ENCODE assay signal across 8 mouse cellular contexts in genomic region chr13:23747892-23748288, GRCm38 (mm10). TPM values are rescaled to one million over a fixed set of nuclear protein-coding genes. Genes with fewer than 3 reads are reported as not detected.
A peak's percentile ranks its signal among the peaks of the same experiment; 100 is the strongest.
DNase-seq lines count a peak whose midpoint lies in the region; ATAC-seq and TF ChIP-seq lines count a peak whose summit lies in the region.

No protein-coding gene starts in this region.

- H3K27ac ChIP-seq in heart, embryonic 10.5 days = peak overlapping the region; percentile 98
- H3K27ac ChIP-seq in embryonic facial prominence, embryonic 11.5 days (replicated peaks; ENCODE audit: low read depth, low read length) = peak overlapping the region; percentile 99
- H3K27ac ChIP-seq in limb, embryonic 14.5 days (replicated peaks; ENCODE audit: low read depth, low read length) = peak overlapping the region; percentile 96
- no peak overlapping the region for H3K27ac ChIP-seq in cerebellum, adult 2 months (ENCODE audit: insufficient read depth, low read length)

- TF ChIP-seq POLR2A in limb, embryonic 14.5 days (IDR thresholded peaks at IDR 0.05; ENCODE audit: borderline replicate concordance, extremely low read depth, insufficient read depth, insufficient read length) = no peak
- TF ChIP-seq POLR2A in cerebellum, adult 2 months (IDR thresholded peaks at IDR 0.05; ENCODE audit: borderline replicate concordance, insufficient read depth, low read length) = no peak

- peaks cover 17% of the 10 kb centered on the region for H3K4me1 ChIP-seq in heart, embryonic 10.5 days
- H3K4me1 ChIP-seq in embryonic facial prominence, embryonic 11.5 days (ENCODE audit: control insufficient read depth, insufficient read depth, low read length) = no peaks in the 10 kb centered on the region
- peaks cover 12% of the 10 kb centered on the region; the same call in 1 of the 2 replicates for H3K4me1 ChIP-seq in limb, embryonic 14.5 days (ENCODE audit: control insufficient read depth, insufficient read depth, low read length)
- H3K4me1 ChIP-seq in cerebellum, adult 2 months (ENCODE audit: control insufficient read depth, insufficient read depth, low read length) = no peaks in the 10 kb centered on the region

- H3K9ac ChIP-seq in embryonic facial prominence, embryonic 11.5 days (replicated peaks; ENCODE audit: low read length) = peak overlapping the region; percentile 51
- H3K9ac ChIP-seq in limb, embryonic 14.5 days (ENCODE audit: low read depth, low read length, severe bottlenecking) = no peak overlapping the region

- no peaks in the 10 kb centered on the region for H3K9me3 ChIP-seq in heart, embryonic 10.5 days
- no peaks in the 10 kb centered on the region for H3K9me3 ChIP-seq in embryonic facial prominence, embryonic 11.5 days (replicated peaks; ENCODE audit: control insufficient read depth, low read length)
- H3K9me3 ChIP-seq in limb, embryonic 14.5 days (ENCODE audit: control insufficient read depth, low read length) = no peaks in the 10 kb centered on the region

- TF ChIP-seq CTCF in cerebellum, adult 2 months (IDR thresholded peaks at IDR 0.05; ENCODE audit: borderline replicate concordance, insufficient read depth, low read depth, low read length) = no peak

- no peaks in the 10 kb centered on the region for H3K27me3 ChIP-seq in heart, embryonic 10.5 days (ENCODE audit: insufficient read depth, poor library complexity, severe bottlenecking)
- no peaks in the 10 kb centered on the region for H3K27me3 ChIP-seq in embryonic facial prominence, embryonic 11.5 days (ENCODE audit: control insufficient read depth, insufficient read depth, low read length)
- H3K27me3 ChIP-seq in limb, embryonic 14.5 days (ENCODE audit: control insufficient read depth, insufficient read depth, low read length) = no peaks in the 10 kb centered on the region
- H3K27me3 ChIP-seq in cerebellum, adult 2 months (ENCODE audit: control insufficient read depth, insufficient read depth, low read length) = no peaks in the 10 kb centered on the region

- H3K36me3 ChIP-seq in heart, embryonic 10.5 days = no peaks in the 10 kb centered on the region
- no peaks in the 10 kb centered on the region for H3K36me3 ChIP-seq in embryonic facial prominence, embryonic 11.5 days (replicated peaks; ENCODE audit: control insufficient read depth, insufficient read depth, low read depth, low read length)
- H3K36me3 ChIP-seq in limb, embryonic 14.5 days (ENCODE audit: control insufficient read depth, insufficient read depth, low read length) = no peaks in the 10 kb centered on the region

- intact Hi-C loops in heart, postnatal 36 days (cut with DNase I) = loop anchor here (5.0 to 10.0 kb wide), 2 partner anchors 166 to 1923 kb away; partner anchors contain the start of gene Hist1h4d

- no peak for ATAC-seq in embryonic facial prominence, embryonic 11.5 days (replicated peaks; ENCODE audit: insufficient number of reproducible peaks, low FRiP score, low TSS enrichment, low read depth)
- no peak for ATAC-seq in limb, embryonic 14.5 days (ENCODE audit: low FRiP score, low read depth)
- ATAC-seq in activated CD4-positive, CD25-positive, alpha-beta regulatory T cell, adult 4 months = no peak

- 14% methylated on average over 4 of the region's 4 CpGs for WGBS in heart, embryonic 10.5 days
- 13% methylated on average over 4 of the region's 4 CpGs for WGBS in embryonic facial prominence, embryonic 11.5 days
- WGBS in limb, embryonic 14.5 days = 11% methylated on average over 4 of the region's 4 CpGs
- 5% methylated on average over 4 of the region's 4 CpGs for WGBS in cerebellum, adult 2 months

- peak overlapping the region; percentile 29; the same call in 1 of the 2 replicates for H3K4me2 ChIP-seq in embryonic facial prominence, embryonic 11.5 days (ENCODE audit: low read depth, low read length)
- peak overlapping the region; percentile 54; the same call in 1 of the 2 replicates for H3K4me2 ChIP-seq in limb, embryonic 14.5 days (replicated peaks; ENCODE audit: low read depth, low read length, severe bottlenecking)

- no peak for DNase-seq in heart, embryonic 10.5 days (ENCODE audit: low spot score)
- no peak for DNase-seq in heart, postnatal 36 days
- peak; percentile 50 for DNase-seq in 3134 (ENCODE audit: extremely low read depth, insufficient read length, low spot score)
- peak; percentile 68 for DNase-seq in embryonic facial prominence, embryonic 11.5 days (ENCODE audit: low spot score)
- DNase-seq in limb, embryonic 14.5 days (ENCODE audit: low spot score) = no peak
- no peak for DNase-seq in cerebellum, adult 2 months
- no peak for DNase-seq in layer of hippocampus, postnatal 36 days

- H3K4me3 ChIP-seq in heart, embryonic 10.5 days = peak overlapping the region; percentile 18; the same call in 1 of the 2 replicates
- H3K4me3 ChIP-seq in embryonic facial prominence, embryonic 11.5 days (ENCODE audit: low read depth, low read length) = no peak overlapping the region
- peak overlapping the region; percentile 42; the same call in 1 of the 2 replicates for H3K4me3 ChIP-seq in limb, embryonic 14.5 days (replicated peaks; ENCODE audit: low read length)
- no peak overlapping the region for H3K4me3 ChIP-seq in cerebellum, adult 2 months (replicated peaks; ENCODE audit: insufficient read depth, low read depth, low read length)

RNA-seq across cellular contexts. Expression of gene Hist1h2bb, which starts 1.4 kb away (rescaled TPM):
- polyA plus RNA-seq in heart, embryonic 10.5 days (2016; fragmentation: Nextera tagmentation; extraction: Ambion mirVana) = 1.4 and 2.9 TPM in 2 replicates
- total RNA-seq in heart, postnatal 36 days (2021) = 10 to 100 TPM in 1 of 2 experiments, 1 to 10 TPM in 1; 9.8 to 12.0 TPM
- polyA plus RNA-seq in embryonic facial prominence, embryonic 11.5 days (2014; fragmentation: Nextera tagmentation; extraction: Ambion mirVana) = 2.6 and 2.9 TPM in 2 replicates
- polyA plus RNA-seq in limb, embryonic 14.5 days (2012; rRNA removed) = 13.5 and 15.9 TPM in 2 replicates
- polyA plus RNA-seq in limb, embryonic 14.5 days (2014; fragmentation: Nextera tagmentation; extraction: Ambion mirVana) = 1.2 and 1.4 TPM in 2 replicates
- under 1 TPM in 1 of 2 experiments, not detected in 1; 0.73 TPM for polyA plus RNA-seq in activated CD4-positive, CD25-positive, alpha-beta regulatory T cell, adult 4 months (2017; shearing (Covaris generic))
- polyA plus RNA-seq in cerebellum, adult 2 months (2012; rRNA removed) = 0.56 and 0.97 TPM in 2 replicates
- 10 to 100 TPM; 23.0 to 24.2 TPM for total RNA-seq in layer of hippocampus, postnatal 36 days (2021)

RNA-seq across cellular contexts. Expression of gene Hist1h3c, which starts 2.5 kb away (rescaled TPM):
- polyA plus RNA-seq in heart, embryonic 10.5 days (2016; fragmentation: Nextera tagmentation; extraction: Ambion mirVana) = 4.2 and 4.4 TPM in 2 replicates
- total RNA-seq in heart, postnatal 36 days (2021) = 1 to 10 TPM; 6.5 to 9.3 TPM
- polyA plus RNA-seq in embryonic facial prominence, embryonic 11.5 days (2014; fragmentation: Nextera tagmentation; extraction: Ambion mirVana) = 15.5 and 18.1 TPM in 2 replicates
- polyA plus RNA-seq in limb, embryonic 14.5 days (2012; rRNA removed) = 41.4 and 92.0 TPM in 2 replicates
- polyA plus RNA-seq in limb, embryonic 14.5 days (2014; fragmentation: Nextera tagmentation; extraction: Ambion mirVana) = 8.1 and 12.0 TPM in 2 replicates
- 1 to 10 TPM in 1 of 2 experiments, not detected in 1; 2.4 TPM for polyA plus RNA-seq in activated CD4-positive, CD25-positive, alpha-beta regulatory T cell, adult 4 months (2017; shearing (Covaris generic))
- 0.23 and 0.30 TPM in 2 replicates for polyA plus RNA-seq in cerebellum, adult 2 months (2012; rRNA removed)
- total RNA-seq in layer of hippocampus, postnatal 36 days (2021) = 1 to 10 TPM; 2.5 to 5.2 TPM

RNA-seq across cellular contexts. Expression of gene Hist1h2ab, which starts 3.0 kb away (rescaled TPM):
- 16.1 and 23.3 TPM in 2 replicates for polyA plus RNA-seq in heart, embryonic 10.5 days (2016; fragmentation: Nextera tagmentation; extraction: Ambion mirVana)
- total RNA-seq in heart, postnatal 36 days (2021) = 10 to 100 TPM; 11.9 to 16.8 TPM
- polyA plus RNA-seq in embryonic facial prominence, embryonic 11.5 days (2014; fragmentation: Nextera tagmentation; extraction: Ambion mirVana) = 48.1 and 54.7 TPM in 2 replicates
- polyA plus RNA-seq in limb, embryonic 14.5 days (2012; rRNA removed) = 37.1 and 40.4 TPM in 2 replicates
- 39.0 and 40.1 TPM in 2 replicates for polyA plus RNA-seq in limb, embryonic 14.5 days (2014; fragmentation: Nextera tagmentation; extraction: Ambion mirVana)
- 1 to 10 TPM; 9.5 to 10.0 TPM for polyA plus RNA-seq in activated CD4-positive, CD25-positive, alpha-beta regulatory T cell, adult 4 months (2017; shearing (Covaris generic))
- 1.1 TPM in 1 of 2 replicates, not detected in the other for polyA plus RNA-seq in cerebellum, adult 2 months (2012; rRNA removed)
- total RNA-seq in layer of hippocampus, postnatal 36 days (2021) = 10 to 100 TPM; 29.8 to 37.0 TPM

RNA-seq across cellular contexts. Expression of gene Hist1h3b, which starts 4.2 kb away (rescaled TPM):
- 2.6 and 3.2 TPM in 2 replicates for polyA plus RNA-seq in heart, embryonic 10.5 days (2016; fragmentation: Nextera tagmentation; extraction: Ambion mirVana)
- 10 to 100 TPM; 20.4 to 22.0 TPM for total RNA-seq in heart, postnatal 36 days (2021)
- 8.3 and 10.5 TPM in 2 replicates for polyA plus RNA-seq in embryonic facial prominence, embryonic 11.5 days (2014; fragmentation: Nextera tagmentation; extraction: Ambion mirVana)
- polyA plus RNA-seq in limb, embryonic 14.5 days (2012; rRNA removed) = 52.4 and 65.5 TPM in 2 replicates
- polyA plus RNA-seq in limb, embryonic 14.5 days (2014; fragmentation: Nextera tagmentation; extraction: Ambion mirVana) = 6.5 and 12.4 TPM in 2 replicates
- not detected for polyA plus RNA-seq in activated CD4-positive, CD25-positive, alpha-beta regulatory T cell, adult 4 months (2017; shearing (Covaris generic))
- 0.40 TPM in 1 of 2 replicates, not detected in the other for polyA plus RNA-seq in cerebellum, adult 2 months (2012; rRNA removed)
- 10 to 100 TPM; 15.0 to 21.4 TPM for total RNA-seq in layer of hippocampus, postnatal 36 days (2021)

RNA-seq across cellular contexts. Expression of gene Hist1h4b, which starts 8.9 kb away (rescaled TPM):
- 3.4 and 4.4 TPM in 2 replicates for polyA plus RNA-seq in heart, embryonic 10.5 days (2016; fragmentation: Nextera tagmentation; extraction: Ambion mirVana)
- 10 to 100 TPM; 13.8 to 18.3 TPM for total RNA-seq in heart, postnatal 36 days (2021)
- 7.4 and 10.1 TPM in 2 replicates for polyA plus RNA-seq in embryonic facial prominence, embryonic 11.5 days (2014; fragmentation: Nextera tagmentation; extraction: Ambion mirVana)
- polyA plus RNA-seq in limb, embryonic 14.5 days (2012; rRNA removed) = 20.0 and 26.6 TPM in 2 replicates
- polyA plus RNA-seq in limb, embryonic 14.5 days (2014; fragmentation: Nextera tagmentation; extraction: Ambion mirVana) = 4.4 and 6.6 TPM in 2 replicates
- 1 to 10 TPM in 1 of 2 experiments, not detected in 1; 2.8 TPM for polyA plus RNA-seq in activated CD4-positive, CD25-positive, alpha-beta regulatory T cell, adult 4 months (2017; shearing (Covaris generic))
- 4.8 and 5.4 TPM in 2 replicates for polyA plus RNA-seq in cerebellum, adult 2 months (2012; rRNA removed)
- total RNA-seq in layer of hippocampus, postnatal 36 days (2021) = 10 to 100 TPM; 83.9 to 89.6 TPM

Comparison
In these comparisons a context has a peak if more than half of its experiments do, and no peak if none do; other contexts are left out.
1. DNase-seq: peak in 3134 (single experiment) and embryonic facial prominence, embryonic 11.5 days (single experiment); none in heart, embryonic 10.5 days (single experiment), heart, postnatal 36 days (0 of 2), limb, embryonic 14.5 days (single experiment), cerebellum, adult 2 months (0 of 2) and layer of hippocampus, postnatal 36 days (0 of 2).
2. H3K4me3 ChIP-seq: peak in heart, embryonic 10.5 days (single experiment) and limb, embryonic 14.5 days (single experiment); none in embryonic facial prominence, embryonic 11.5 days (single experiment) and cerebellum, adult 2 months (single experiment).